Mouse (Mus musculus): ENCODE data around the gene Lrp6. TPM values are rescaled to one million over a fixed set of nuclear protein-coding genes. Genes with fewer than 3 reads are reported as not detected.
A peak's percentile ranks its signal among the peaks of the same experiment; 100 is the strongest.

Gene Lrp6
- 10 to 100 TPM; 77.3 to 78.5 TPM for total RNA-seq (2021)
- long read RNA-seq, experiment 1, full-length matches to known transcripts, result 2 of 31 reads
- long read RNA-seq, experiment 1, partial matches to known transcripts, result 21 of 31 reads
- long read RNA-seq, experiment 1, other reads (novel, unspliced or antisense), result 8 of 31 reads
- long read RNA-seq, experiment 2, full-length matches to known transcripts, result 5 of 26 reads
- long read RNA-seq, experiment 2, partial matches to known transcripts, result 12 of 26 reads
- long read RNA-seq, experiment 2, other reads (novel, unspliced or antisense), result 9 of 26 reads

GRCm38 (mm10) chr6:134566818-134567485 lies at the start of gene Lrp6:
TSS of gene Lrp6 (minus strand) at chr6:134566965.
- DNase-seq, result peak; percentile 91

- peak; percentile 92 for DNase-seq
Observed at GRCm38 (mm10) chr6:134614723-134615648, 48.2 kb upstream of the Lrp6 start.

GRCm38 (mm10) chr6:134614322-134614721 lies 47.6 kb upstream of the Lrp6 start:
- DNase-seq, result no peak

- no peak for DNase-seq
Observed at GRCm38 (mm10) chr6:134611896-134612295, 45.1 kb upstream of the Lrp6 start.

GRCm38 (mm10) chr6:134610380-134610779 lies 43.6 kb upstream of the Lrp6 start:
- no peak for DNase-seq

- peak; percentile 49 for DNase-seq
Observed at GRCm38 (mm10) chr6:134606949-134607746, 40.4 kb upstream of the Lrp6 start.

- DNase-seq, result peak; percentile 19
Observed at GRCm38 (mm10) chr6:134606540-134606939, 39.8 kb upstream of the Lrp6 start.

GRCm38 (mm10) chr6:134605196-134605595 lies 38.4 kb upstream of the Lrp6 start:
- DNase-seq, result no peak

GRCm38 (mm10) chr6:134602371-134603003 lies 35.7 kb upstream of the Lrp6 start:
- DNase-seq, result peak; percentile 20

GRCm38 (mm10) chr6:134601766-134602165 lies 35.0 kb upstream of the Lrp6 start:
- DNase-seq, result peak; percentile 54

- DNase-seq, result peak; percentile 35
Observed at GRCm38 (mm10) chr6:134601130-134601529, 34.4 kb upstream of the Lrp6 start.

- DNase-seq, result no peak
Observed at GRCm38 (mm10) chr6:134599239-134599638, 32.5 kb upstream of the Lrp6 start.

- DNase-seq, result no peak
Observed at GRCm38 (mm10) chr6:134597651-134598229, 31.0 kb upstream of the Lrp6 start.

- peak; percentile 47 for DNase-seq
Observed at GRCm38 (mm10) chr6:134594569-134595442, 28.0 kb upstream of the Lrp6 start.

- DNase-seq, result no peak
Observed at GRCm38 (mm10) chr6:134591614-134592013, 24.8 kb upstream of the Lrp6 start.

- DNase-seq, result no peak
Observed at GRCm38 (mm10) chr6:134586241-134586640, 19.5 kb upstream of the Lrp6 start.

GRCm38 (mm10) chr6:134584616-134585015 lies 17.9 kb upstream of the Lrp6 start:
- no peak for DNase-seq

GRCm38 (mm10) chr6:134582110-134582509 lies 15.3 kb upstream of the Lrp6 start:
- DNase-seq, result no peak

- DNase-seq, result no peak
Observed at GRCm38 (mm10) chr6:134579506-134579905, 12.7 kb upstream of the Lrp6 start.

- no peak for DNase-seq
Observed at GRCm38 (mm10) chr6:134578039-134578438, 11.3 kb upstream of the Lrp6 start.

Data from adrenal gland, postnatal 10 days (tissue).